Mouse (Mus musculus): ENCODE measurements around the gene Trir. TPM values are rescaled to one million over a fixed set of nuclear protein-coding genes. Genes with fewer than 3 reads are reported as not detected.
A peak's percentile ranks its signal among the peaks of the same experiment; 100 is the strongest.

Trir gene
- polyA plus RNA-seq, 1 experiment, result 321 TPM

GRCm38 (mm10) chr8:84990836-84991235 is 35.8 kb upstream of the Trir start:
- Histone ChIP-seq H3K36me3 (ENCODE audit: control insufficient read depth, insufficient read depth) (no peaks in the 10 kb centered on the region), H3K79me2 (ENCODE audit: control insufficient read depth, insufficient read depth) (no peaks in the 10 kb centered on the region), H3K79me3 (ENCODE audit: low read depth) (no peaks in the 10 kb centered on the region), H3K4me3 (ENCODE audit: insufficient read depth, poor library complexity, severe bottlenecking) (peak overlapping the region; percentile 35), H3K27me3 (ENCODE audit: control insufficient read depth, insufficient read depth, insufficient read length) (no peaks in the 10 kb centered on the region), H3ac (ENCODE audit: control insufficient read depth, insufficient read length, low read depth) (peak overlapping the region; percentile 79)
- TF ChIP-seq MYOG (IDR thresholded peaks at IDR 0.05; ENCODE audit: control insufficient read depth, extremely low read depth, insufficient read length) (no peak), USF1 (IDR thresholded peaks at IDR 0.05; ENCODE audit: low read depth) (peak; percentile 47)

- Histone ChIP-seq H3K36me3 (ENCODE audit: control insufficient read depth, insufficient read depth) (no peaks in the 10 kb centered on the region), H3ac (ENCODE audit: control insufficient read depth, insufficient read length, low read depth) (no peak overlapping the region), H3K4me3 (ENCODE audit: insufficient read depth, poor library complexity, severe bottlenecking) (no peak overlapping the region), H3K27me3 (ENCODE audit: control insufficient read depth, insufficient read depth, insufficient read length) (no peaks in the 10 kb centered on the region), H3K79me2 (ENCODE audit: control insufficient read depth, insufficient read depth) (no peaks in the 10 kb centered on the region), H3K79me3 (ENCODE audit: low read depth) (no peaks in the 10 kb centered on the region)
- no peak for TF ChIP-seq CTCF (IDR thresholded peaks at IDR 0.05; ENCODE audit: control insufficient read depth, insufficient read depth, insufficient read length)
- TF ChIP-seq MYOD1 (IDR thresholded peaks at IDR 0.05; ENCODE audit: control insufficient read depth, insufficient read length, low read depth), result no peak
- no peak for TF ChIP-seq MYOG (IDR thresholded peaks at IDR 0.05; ENCODE audit: control insufficient read depth, extremely low read depth, insufficient read length)
- no peak for TF ChIP-seq USF1 (IDR thresholded peaks at IDR 0.05; ENCODE audit: low read depth)
- TF ChIP-seq MAX (IDR thresholded peaks at IDR 0.05), result no peak
- TF ChIP-seq CEBPB (IDR thresholded peaks at IDR 0.05; ENCODE audit: low read depth), result no peak
- no peak for TF ChIP-seq FOSL1 (IDR thresholded peaks at IDR 0.05; ENCODE audit: insufficient read depth, low read length, poor library complexity, severe bottlenecking)
These were observed 32.2 kb upstream of the Trir start for GRCm38 (mm10) chr8:84994375-84994774.

- H3ac ChIP-seq (ENCODE audit: control insufficient read depth, insufficient read length, low read depth), result no peak overlapping the region
- H3K79me3 ChIP-seq (ENCODE audit: low read depth), result no peaks in the 10 kb centered on the region
- no peak overlapping the region for H3K4me3 ChIP-seq (ENCODE audit: insufficient read depth, poor library complexity, severe bottlenecking)
- H3K36me3 ChIP-seq (ENCODE audit: control insufficient read depth, insufficient read depth), result no peaks in the 10 kb centered on the region
- no peaks in the 10 kb centered on the region for H3K27me3 ChIP-seq (ENCODE audit: control insufficient read depth, insufficient read depth, insufficient read length)
- H3K79me2 ChIP-seq (ENCODE audit: control insufficient read depth, insufficient read depth), result no peaks in the 10 kb centered on the region
- TF ChIP-seq FOSL1 (IDR thresholded peaks at IDR 0.05; ENCODE audit: insufficient read depth, low read length, poor library complexity, severe bottlenecking) (no peak), MYOD1 (IDR thresholded peaks at IDR 0.05; ENCODE audit: control insufficient read depth, insufficient read length, low read depth) (peak; percentile 41)
These were observed 30.9 kb upstream of the Trir start for GRCm38 (mm10) chr8:84995680-84996079.

GRCm38 (mm10) chr8:84996978-84997377 is 29.6 kb upstream of the Trir start:
- Histone ChIP-seq H3K79me3 (ENCODE audit: low read depth) (no peaks in the 10 kb centered on the region), H3K4me3 (ENCODE audit: insufficient read depth, poor library complexity, severe bottlenecking) (no peak overlapping the region), H3ac (ENCODE audit: control insufficient read depth, insufficient read length, low read depth) (no peak overlapping the region), H3K27me3 (ENCODE audit: control insufficient read depth, insufficient read depth, insufficient read length) (no peaks in the 10 kb centered on the region), H3K36me3 (ENCODE audit: control insufficient read depth, insufficient read depth) (no peaks in the 10 kb centered on the region), H3K79me2 (ENCODE audit: control insufficient read depth, insufficient read depth) (no peaks in the 10 kb centered on the region)
- TF ChIP-seq USF1 (IDR thresholded peaks at IDR 0.05; ENCODE audit: low read depth) (no peak), CTCF (IDR thresholded peaks at IDR 0.05; ENCODE audit: control insufficient read depth, insufficient read depth, insufficient read length) (no peak), MYOD1 (IDR thresholded peaks at IDR 0.05; ENCODE audit: control insufficient read depth, insufficient read length, low read depth) (no peak), MAX (IDR thresholded peaks at IDR 0.05) (no peak)

GRCm38 (mm10) chr8:84997649-84998295 is 28.9 kb upstream of the Trir start:
- peak overlapping the region; percentile 47 for H3ac ChIP-seq (ENCODE audit: control insufficient read depth, insufficient read length, low read depth)
- no peak overlapping the region for H3K4me3 ChIP-seq (ENCODE audit: insufficient read depth, poor library complexity, severe bottlenecking)
- H3K79me2 ChIP-seq (ENCODE audit: control insufficient read depth, insufficient read depth), result no peaks in the 10 kb centered on the region
- H3K27me3 ChIP-seq (ENCODE audit: control insufficient read depth, insufficient read depth, insufficient read length), result no peaks in the 10 kb centered on the region
- H3K36me3 ChIP-seq (ENCODE audit: control insufficient read depth, insufficient read depth), result no peaks in the 10 kb centered on the region
- no peaks in the 10 kb centered on the region for H3K79me3 ChIP-seq (ENCODE audit: low read depth)
- TF ChIP-seq USF1 (IDR thresholded peaks at IDR 0.05; ENCODE audit: low read depth) (no peak), MYOD1 (IDR thresholded peaks at IDR 0.05; ENCODE audit: control insufficient read depth, insufficient read length, low read depth) (no peak), MYOG (IDR thresholded peaks at IDR 0.05; ENCODE audit: control insufficient read depth, extremely low read depth, insufficient read length) (no peak), FOSL1 (IDR thresholded peaks at IDR 0.05; ENCODE audit: insufficient read depth, low read length, poor library complexity, severe bottlenecking) (no peak), CEBPB (IDR thresholded peaks at IDR 0.05; ENCODE audit: low read depth) (no peak), MAX (IDR thresholded peaks at IDR 0.05) (peak; percentile 34), CTCF (IDR thresholded peaks at IDR 0.05; ENCODE audit: control insufficient read depth, insufficient read depth, insufficient read length) (peak; percentile 96)

GRCm38 (mm10) chr8:85007686-85008085 is 18.9 kb upstream of the Trir start:
- peaks cover 6% of the 10 kb centered on the region for H3K27me3 ChIP-seq (ENCODE audit: control insufficient read depth, insufficient read depth, insufficient read length)
- no peaks in the 10 kb centered on the region for H3K36me3 ChIP-seq (ENCODE audit: control insufficient read depth, insufficient read depth)
- H3K79me2 ChIP-seq (ENCODE audit: control insufficient read depth, insufficient read depth), result no peaks in the 10 kb centered on the region
- H3K79me3 ChIP-seq (ENCODE audit: low read depth), result no peaks in the 10 kb centered on the region
- no peak overlapping the region for H3ac ChIP-seq (ENCODE audit: control insufficient read depth, insufficient read length, low read depth)
- no peak overlapping the region for H3K4me3 ChIP-seq (ENCODE audit: insufficient read depth, poor library complexity, severe bottlenecking)
- TF ChIP-seq MAX (IDR thresholded peaks at IDR 0.05) (no peak), MYOG (IDR thresholded peaks at IDR 0.05; ENCODE audit: control insufficient read depth, extremely low read depth, insufficient read length) (no peak), FOSL1 (IDR thresholded peaks at IDR 0.05; ENCODE audit: insufficient read depth, low read length, poor library complexity, severe bottlenecking) (no peak), MYOD1 (IDR thresholded peaks at IDR 0.05; ENCODE audit: control insufficient read depth, insufficient read length, low read depth) (no peak), CEBPB (IDR thresholded peaks at IDR 0.05; ENCODE audit: low read depth) (no peak), USF1 (IDR thresholded peaks at IDR 0.05; ENCODE audit: low read depth) (no peak), CTCF (IDR thresholded peaks at IDR 0.05; ENCODE audit: control insufficient read depth, insufficient read depth, insufficient read length) (no peak)

All from C2C12 (cell line).